Mouse (Mus musculus): Measurements from ENCODE around the gene Wdtc1. TPM values are rescaled to one million over a fixed set of nuclear protein-coding genes. Genes with fewer than 3 reads are reported as not detected.
A peak's percentile ranks its signal among the peaks of the same experiment; 100 is the strongest.

Wdtc1 gene
- total and polyA plus RNA-seq, 3 experiments: 61.8 to 96.1 (median 73.6) TPM

DNA sequence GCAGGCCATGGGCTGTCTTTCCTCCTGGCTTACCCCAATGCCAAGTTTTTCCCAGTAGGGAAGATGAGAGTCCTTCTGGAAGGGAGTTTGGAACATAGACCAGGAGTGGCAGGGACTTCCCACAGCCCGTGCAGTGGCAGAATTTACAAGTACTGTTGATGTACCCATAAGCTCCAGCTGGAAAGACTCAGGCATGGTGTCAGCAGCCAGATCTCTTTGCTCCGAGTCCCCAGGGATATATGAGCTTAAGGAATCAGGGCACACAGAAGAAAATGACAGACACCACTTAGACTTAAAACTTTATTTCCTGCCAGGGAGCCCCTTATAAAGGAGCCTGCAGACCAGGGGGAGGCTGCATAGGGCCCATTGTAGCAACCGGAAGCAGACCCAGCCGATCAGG is 87.5 kb downstream of the Wdtc1 start:
- DNase-seq: peak in 1 of 2 experiments; percentile 42
- Histone ChIP-seq H3K27me3 (ENCODE audit: control insufficient read depth, insufficient read depth, low read length) (no peaks in the 10 kb centered on the region), H3K4me1 (ENCODE audit: control insufficient read depth, insufficient read depth, low read length) (peaks cover 13% of the 10 kb centered on the region), H3K79me2 (replicated peaks; ENCODE audit: control insufficient read depth, insufficient read depth, low read length) (no peaks in the 10 kb centered on the region), H3K9ac (ENCODE audit: low read depth, low read length) (no peak overlapping the region), H3K36me3 (ENCODE audit: control insufficient read depth, insufficient read depth, low read length) (no peaks in the 10 kb centered on the region; the same call in 1 of the 2 replicates), H3K4me3 (no peak overlapping the region), H3K27ac (peak overlapping the region; percentile 7; the same call in 1 of the 2 replicates)
- WGBS: 68% methylated on average over 4 of the region's 4 CpGs
- TF ChIP-seq CTCF (IDR thresholded peaks at IDR 0.05) (no peak), EP300 (IDR thresholded peaks at IDR 0.05; ENCODE audit: insufficient read depth, low read depth, low read length) (no peak), POLR2A (IDR thresholded peaks at IDR 0.05; ENCODE audit: insufficient read depth, low read depth, low read length) (no peak)
- intact Hi-C loops (cut with DNase I): no loop called here

- H3K9ac ChIP-seq (ENCODE audit: low read depth, low read length): no peak overlapping the region
- H3K4me1 ChIP-seq (ENCODE audit: control insufficient read depth, insufficient read depth, low read length): peaks cover 13% of the 10 kb centered on the region
- H3K79me2 ChIP-seq (replicated peaks; ENCODE audit: control insufficient read depth, insufficient read depth, low read length): no peaks in the 10 kb centered on the region
- no peak for TF ChIP-seq POLR2A (IDR thresholded peaks at IDR 0.05; ENCODE audit: insufficient read depth, low read depth, low read length)
- TF ChIP-seq EP300 (IDR thresholded peaks at IDR 0.05; ENCODE audit: insufficient read depth, low read depth, low read length): no peak
- TF ChIP-seq CTCF (IDR thresholded peaks at IDR 0.05): no peak
- no peak overlapping the region for H3K27ac ChIP-seq
- H3K27me3 ChIP-seq (ENCODE audit: control insufficient read depth, insufficient read depth, low read length): no peaks in the 10 kb centered on the region
- H3K36me3 ChIP-seq (ENCODE audit: control insufficient read depth, insufficient read depth, low read length): no peaks in the 10 kb centered on the region; the same call in 1 of the 2 replicates
- WGBS: 68% methylated on average over 3 of the region's 3 CpGs
- H3K4me3 ChIP-seq: no peak overlapping the region
- intact Hi-C loops (cut with DNase I): no loop called here
- no peak for DNase-seq
These were observed 88.0 kb downstream of the Wdtc1 start for GRCm38 (mm10) chr4:133265297-133265696.

- TF ChIP-seq EP300 (IDR thresholded peaks at IDR 0.05; ENCODE audit: insufficient read depth, low read depth, low read length) (no peak), CTCF (IDR thresholded peaks at IDR 0.05) (no peak), POLR2A (IDR thresholded peaks at IDR 0.05; ENCODE audit: insufficient read depth, low read depth, low read length) (no peak)
- H3K4me1 ChIP-seq (ENCODE audit: control insufficient read depth, insufficient read depth, low read length): peaks cover 8% of the 10 kb centered on the region
- intact Hi-C loops (cut with DNase I): no loop called here
- no peaks in the 10 kb centered on the region for H3K79me2 ChIP-seq (replicated peaks; ENCODE audit: control insufficient read depth, insufficient read depth, low read length)
- H3K4me3 ChIP-seq: no peak overlapping the region
- no peaks in the 10 kb centered on the region for H3K27me3 ChIP-seq (ENCODE audit: control insufficient read depth, insufficient read depth, low read length)
- H3K27ac ChIP-seq: no peak overlapping the region
- no peak overlapping the region for H3K9ac ChIP-seq (ENCODE audit: low read depth, low read length)
- DNase-seq: no peak
- H3K36me3 ChIP-seq (ENCODE audit: control insufficient read depth, insufficient read depth, low read length): no peaks in the 10 kb centered on the region
- 95% methylated on average over 2 of the region's 2 CpGs for WGBS
These were observed 88.7 kb downstream of the Wdtc1 start for GRCm38 (mm10) chr4:133264559-133264958.

GRCm38 (mm10) chr4:133263756-133264155 is 89.5 kb downstream of the Wdtc1 start:
- DNase-seq: no peak
- Histone ChIP-seq H3K79me2 (replicated peaks; ENCODE audit: control insufficient read depth, insufficient read depth, low read length) (no peaks in the 10 kb centered on the region), H3K4me1 (ENCODE audit: control insufficient read depth, insufficient read depth, low read length) (peaks cover 3% of the 10 kb centered on the region), H3K27ac (no peak overlapping the region), H3K27me3 (ENCODE audit: control insufficient read depth, insufficient read depth, low read length) (no peaks in the 10 kb centered on the region), H3K9ac (ENCODE audit: low read depth, low read length) (no peak overlapping the region), H3K36me3 (ENCODE audit: control insufficient read depth, insufficient read depth, low read length) (no peaks in the 10 kb centered on the region), H3K4me3 (no peak overlapping the region)
- intact Hi-C loops (cut with DNase I): no loop called here
- 91% methylated on average over 5 of the region's 5 CpGs for WGBS
- TF ChIP-seq EP300 (IDR thresholded peaks at IDR 0.05; ENCODE audit: insufficient read depth, low read depth, low read length) (no peak), POLR2A (IDR thresholded peaks at IDR 0.05; ENCODE audit: insufficient read depth, low read depth, low read length) (no peak), CTCF (IDR thresholded peaks at IDR 0.05) (no peak)

DNA sequence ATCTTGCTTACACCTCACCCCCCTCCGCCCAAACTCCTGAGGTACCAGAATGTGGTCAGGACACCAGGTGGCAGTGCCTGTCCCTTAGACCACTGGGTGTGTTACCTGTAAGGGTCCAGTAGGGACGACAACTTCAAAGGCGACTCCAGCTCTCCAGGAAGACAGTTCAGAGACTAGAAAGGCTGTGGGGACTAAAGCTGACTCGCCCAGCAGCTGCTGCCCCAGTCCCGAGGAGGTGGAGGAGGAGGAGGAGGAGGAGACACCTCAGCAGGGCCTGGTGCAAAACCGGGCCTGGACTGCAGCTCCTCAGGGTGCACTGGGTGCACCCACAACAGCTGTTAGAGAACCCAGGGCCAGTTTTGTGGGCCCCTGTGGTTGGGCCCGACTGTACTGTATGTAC is 90.4 kb downstream of the Wdtc1 start, which contains the start of gene Sytl1:
TSS of gene Sytl1 (minus strand) at position 232 of the 400 bp plus-strand sequence.
- Histone ChIP-seq H3K4me3 (no peak within 1 kb of the TSS), H3K27me3 (ENCODE audit: control insufficient read depth, insufficient read depth, low read length) (no peaks in the 10 kb centered on the region), H3K79me2 (replicated peaks; ENCODE audit: control insufficient read depth, insufficient read depth, low read length) (no peaks in the 10 kb centered on the region), H3K36me3 (ENCODE audit: control insufficient read depth, insufficient read depth, low read length) (no peaks in the 10 kb centered on the region), H3K27ac (no peak within 1 kb of the TSS), H3K9ac (ENCODE audit: low read depth, low read length) (no peak within 1 kb of the TSS), H3K4me1 (ENCODE audit: control insufficient read depth, insufficient read depth, low read length) (peaks cover 3% of the 10 kb centered on the region)
- intact Hi-C loops (cut with DNase I): no loop called here
- TF ChIP-seq EP300 (IDR thresholded peaks at IDR 0.05; ENCODE audit: insufficient read depth, low read depth, low read length): no peak
- TF ChIP-seq POLR2A (IDR thresholded peaks at IDR 0.05; ENCODE audit: insufficient read depth, low read depth, low read length): no peak
- TF ChIP-seq CTCF (IDR thresholded peaks at IDR 0.05): no peak
- WGBS: 47% methylated on average over 7 of the region's 7 CpGs
- no peak for DNase-seq

DNA sequence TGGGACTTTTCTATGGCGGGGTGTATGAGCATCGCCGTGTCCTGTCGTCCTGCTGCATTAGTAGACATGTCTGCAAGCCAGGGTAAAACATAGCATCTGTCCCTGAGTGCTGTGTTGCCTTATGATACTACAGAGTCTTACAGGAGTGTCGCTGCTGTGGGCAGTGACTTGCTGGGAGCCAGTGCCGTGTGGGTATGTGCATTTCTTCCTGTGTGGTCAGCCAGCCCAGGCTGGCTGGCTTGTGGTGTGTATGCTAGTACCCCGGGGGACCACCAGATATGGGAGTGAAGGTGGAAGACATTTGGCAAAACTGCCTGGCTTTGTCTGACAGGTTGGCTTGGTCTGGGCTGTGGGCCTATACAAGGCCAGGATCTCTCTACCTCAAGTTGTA is 90.9 kb downstream of the Wdtc1 start:
- no peaks in the 10 kb centered on the region for H3K36me3 ChIP-seq (ENCODE audit: control insufficient read depth, insufficient read depth, low read length)
- WGBS: 65% methylated on average over 7 of the region's 7 CpGs
- no peak for DNase-seq
- no peaks in the 10 kb centered on the region for H3K79me2 ChIP-seq (replicated peaks; ENCODE audit: control insufficient read depth, insufficient read depth, low read length)
- TF ChIP-seq CTCF (IDR thresholded peaks at IDR 0.05) (no peak), EP300 (IDR thresholded peaks at IDR 0.05; ENCODE audit: insufficient read depth, low read depth, low read length) (no peak), POLR2A (IDR thresholded peaks at IDR 0.05; ENCODE audit: insufficient read depth, low read depth, low read length) (no peak)
- peaks cover 3% of the 10 kb centered on the region for H3K4me1 ChIP-seq (ENCODE audit: control insufficient read depth, insufficient read depth, low read length)
- H3K27ac ChIP-seq: no peak overlapping the region
- H3K9ac ChIP-seq (ENCODE audit: low read depth, low read length): no peak overlapping the region
- H3K4me3 ChIP-seq: no peak overlapping the region
- intact Hi-C loops (cut with DNase I): no loop called here
- H3K27me3 ChIP-seq (ENCODE audit: control insufficient read depth, insufficient read depth, low read length): no peaks in the 10 kb centered on the region

Measured in heart, adult 2 months (tissue).